Mouse (Mus musculus) embryo, embryonic 10 days (tissue): ENCODE data around the gene Zfp667.

Source experiments
- DNase-seq: peaks from one replicate; pipeline ENCODE4 v3.0.0-alpha.2; 2015; ENCODE audit warnings: low spot score

Gene Zfp667

GRCm38 (mm10) chr7:6330458-6331232 lies 44.3 kb downstream of the Zfp667 start:
- peak; percentile 6 for DNase-seq

- peak; percentile 91 for DNase-seq
Observed at GRCm38 (mm10) chr7:6331233-6331956, 45.0 kb downstream of the Zfp667 start, which contains the start of gene Zfp583. Gene Zfp583, minus strand, starts transcription at chr7:6331285.

GRCm38 (mm10) chr7:6339865-6340264 lies 53.5 kb downstream of the Zfp667 start:
- DNase-seq, result no peak

- peak; percentile 88 for DNase-seq
Observed at GRCm38 (mm10) chr7:6343501-6344071, 57.2 kb downstream of the Zfp667 start, which contains the start of gene Gm3854. Gene Gm3854, plus strand, starts transcription at chr7:6343759.

GRCm38 (mm10) chr7:6344124-6344523 lies 57.7 kb downstream of the Zfp667 start:
- no peak for DNase-seq
